Mouse (Mus musculus) lung, postnatal 36 days (tissue): ENCODE data around the gene Gm45713.
"Not testable (repeated sequence)": the region's sequence is repeated elsewhere in the genome, so short reads cannot be mapped to it uniquely, and the experiment has no call there.

ENCODE experiments used
- DNase-seq: peaks from one replicate; pipeline ENCODE4 v3.0.0; 2022; ENCODE audit warnings: mixed read lengths

Gm45713 gene

DNA sequence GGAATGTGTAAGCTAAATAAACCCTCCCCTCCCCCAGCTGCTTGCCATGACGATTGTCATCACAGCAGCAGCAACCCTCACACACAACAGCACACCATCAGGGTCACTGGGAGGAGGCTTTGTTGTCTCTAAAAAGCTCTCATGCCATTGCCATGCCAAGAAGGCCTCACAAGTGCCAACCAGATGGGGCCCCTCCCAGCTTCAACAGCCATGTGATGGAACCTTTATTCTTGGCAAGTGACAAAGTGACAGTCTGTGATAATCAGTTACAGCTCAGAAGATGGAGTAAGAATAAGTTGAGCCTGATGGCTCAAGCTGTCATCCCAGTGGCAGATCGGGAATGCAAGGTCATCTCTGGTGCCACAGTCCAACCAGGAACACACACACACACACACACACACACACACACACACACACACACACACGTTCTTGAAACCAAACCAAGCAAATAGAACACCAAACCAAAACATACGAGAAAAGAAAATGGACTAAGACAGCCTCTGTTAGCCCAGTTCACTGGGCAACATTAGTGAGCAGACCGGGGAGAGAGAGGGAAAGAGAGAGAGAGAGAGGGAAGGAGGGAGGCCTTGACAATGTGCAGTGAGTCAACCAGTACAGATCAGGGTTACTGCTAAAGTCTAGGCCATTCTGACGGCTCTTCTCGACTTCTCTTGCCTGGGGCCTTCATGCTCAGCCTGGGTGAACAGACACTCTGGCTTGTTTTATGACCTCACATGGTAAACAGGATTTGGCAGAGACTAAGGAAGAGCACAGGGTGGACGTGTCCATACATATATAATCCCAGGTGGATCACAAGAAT, 4.1 kb upstream of the Gm45713 start:
- peak; percentile 27 for DNase-seq

DNA sequence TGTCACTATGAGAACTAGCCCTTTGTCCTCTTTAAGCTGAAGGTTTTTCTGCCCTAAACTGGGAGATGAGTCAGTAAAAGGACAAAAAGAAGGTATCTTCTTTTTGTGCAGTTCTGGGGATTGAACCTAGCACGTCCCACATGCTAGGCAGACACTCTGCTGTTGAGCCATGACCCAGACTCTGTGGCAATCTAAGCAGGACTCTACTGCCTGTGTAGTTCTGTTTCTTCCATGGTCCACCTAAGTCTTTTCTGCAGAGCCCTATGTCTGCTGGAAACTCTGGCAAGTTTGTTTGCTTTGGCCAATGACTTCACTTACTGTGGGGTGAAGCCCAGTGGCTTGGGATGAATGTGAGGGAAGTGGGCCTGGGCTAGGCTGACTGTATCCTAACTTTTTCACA, 2.4 kb upstream of the Gm45713 start:
- no peak for DNase-seq

DNA sequence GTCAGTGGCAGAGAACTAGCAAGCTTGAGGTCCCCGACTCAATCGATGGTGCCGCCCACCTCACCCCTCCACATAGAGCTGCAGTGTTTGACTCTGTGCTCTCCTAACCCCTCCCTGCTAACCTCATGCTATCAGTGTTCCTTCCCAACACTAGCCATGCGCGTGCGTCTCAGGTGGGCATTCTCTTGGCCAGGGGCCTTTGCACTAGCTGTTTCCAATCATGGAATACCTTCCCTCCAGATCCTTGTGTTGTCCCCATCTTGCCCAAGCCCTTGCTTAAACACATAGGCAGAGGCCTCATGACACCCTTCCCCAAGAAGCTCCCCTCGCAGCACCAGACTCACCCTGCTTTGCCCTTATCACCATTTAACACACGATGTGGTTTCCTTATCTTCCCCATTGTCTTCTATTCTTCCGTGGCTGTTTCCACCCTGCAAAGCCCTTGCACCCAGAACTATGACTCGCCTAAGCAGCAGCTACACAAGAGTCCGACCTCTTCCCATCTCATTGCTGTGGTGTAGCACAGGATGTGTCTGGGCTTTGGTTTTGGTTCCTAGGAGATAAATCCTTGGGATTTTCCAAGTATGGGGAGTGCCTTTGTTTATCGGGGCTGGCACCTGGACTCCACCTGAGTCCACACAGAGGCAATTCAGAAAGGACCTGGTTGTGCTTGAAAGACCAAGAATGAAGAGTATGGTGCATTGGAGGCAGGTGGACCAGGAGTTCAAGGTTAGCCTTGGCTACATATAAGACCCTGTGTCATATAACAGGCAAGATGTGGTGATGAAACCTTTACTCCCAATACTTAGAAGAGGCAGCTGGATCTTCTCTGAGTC, 1.4 kb upstream of the Gm45713 start:
- no peak for DNase-seq

DNA sequence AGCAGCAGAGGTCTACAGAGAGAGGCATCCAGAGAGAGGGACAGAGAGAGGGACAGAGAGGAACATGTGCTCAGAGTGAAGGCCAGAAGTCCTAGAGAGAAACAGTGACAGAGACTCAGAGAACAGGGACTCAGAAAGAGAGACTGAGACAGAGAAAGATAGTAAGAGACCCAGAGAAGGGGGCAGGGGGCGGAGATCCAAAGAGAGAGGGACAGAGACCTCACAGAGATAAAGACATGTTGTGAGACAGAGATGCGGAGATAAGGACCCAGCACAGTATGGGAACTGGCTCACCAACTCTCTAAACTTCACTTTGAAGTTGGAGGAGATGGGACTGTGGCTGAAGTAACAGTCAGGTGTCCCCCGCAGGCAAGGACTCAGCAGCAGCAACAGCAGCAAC, 661 bp downstream of the Gm45713 start:
- DNase-seq: no peak

DNA sequence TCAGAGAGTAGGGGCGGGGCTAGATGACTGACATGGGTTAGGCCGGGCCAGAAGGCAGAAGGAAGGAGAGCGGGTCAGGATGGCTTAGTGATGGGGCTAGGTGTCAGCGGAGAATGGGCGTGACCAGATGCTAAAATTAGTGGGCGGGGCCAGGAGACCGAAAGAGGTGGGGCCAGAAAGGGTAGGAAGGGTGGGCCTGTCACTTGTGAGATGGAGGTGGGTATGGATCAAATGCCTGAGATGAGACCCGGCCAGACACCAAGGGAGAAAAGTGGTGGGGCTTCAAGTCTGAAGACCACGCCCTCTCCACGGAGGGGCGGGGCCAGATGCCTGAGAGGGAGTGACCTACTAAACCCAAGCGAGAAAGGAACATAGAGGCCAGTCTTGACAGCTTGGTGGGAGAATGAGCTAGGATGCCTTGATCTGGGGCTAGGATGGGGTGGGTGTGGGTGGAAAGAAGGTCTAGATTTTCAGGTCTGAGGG, 1.4 kb downstream of the Gm45713 start:
- DNase-seq: peak; percentile 64

DNA sequence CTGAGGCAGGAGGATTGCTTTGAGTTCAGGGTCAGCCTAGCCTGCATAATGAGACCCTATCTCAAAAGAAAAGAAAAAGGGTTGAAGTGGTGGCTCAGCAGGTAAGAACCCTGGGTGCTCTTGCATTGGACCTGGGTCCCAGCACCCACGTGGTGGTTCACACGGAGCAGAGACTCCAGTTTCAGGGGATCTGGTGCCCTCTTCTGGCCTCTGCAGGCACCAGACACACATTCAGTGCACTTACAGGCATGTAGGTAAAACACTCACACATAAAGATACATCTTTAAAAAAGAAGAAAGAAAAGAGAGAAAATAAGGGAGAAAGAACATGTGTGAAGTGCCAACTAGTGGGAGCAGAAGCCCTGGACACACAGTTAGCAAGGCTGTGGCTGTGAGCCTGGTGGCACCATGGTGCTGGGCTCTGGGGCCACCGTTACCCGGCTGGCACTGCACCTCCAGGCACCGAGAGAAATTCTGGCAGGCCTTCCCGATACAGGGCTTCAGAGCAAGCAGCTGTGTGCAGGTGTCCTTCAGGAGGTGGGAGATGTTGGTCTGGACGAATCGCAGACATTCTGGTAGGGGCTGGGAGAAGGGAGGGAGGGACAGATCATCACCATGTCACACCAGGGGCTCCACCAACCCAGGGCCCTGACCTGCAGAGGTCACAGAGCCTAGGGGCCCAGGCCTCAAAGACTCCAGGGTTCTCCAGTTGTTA, 2.4 kb downstream of the Gm45713 start:
- no peak for DNase-seq

DNA sequence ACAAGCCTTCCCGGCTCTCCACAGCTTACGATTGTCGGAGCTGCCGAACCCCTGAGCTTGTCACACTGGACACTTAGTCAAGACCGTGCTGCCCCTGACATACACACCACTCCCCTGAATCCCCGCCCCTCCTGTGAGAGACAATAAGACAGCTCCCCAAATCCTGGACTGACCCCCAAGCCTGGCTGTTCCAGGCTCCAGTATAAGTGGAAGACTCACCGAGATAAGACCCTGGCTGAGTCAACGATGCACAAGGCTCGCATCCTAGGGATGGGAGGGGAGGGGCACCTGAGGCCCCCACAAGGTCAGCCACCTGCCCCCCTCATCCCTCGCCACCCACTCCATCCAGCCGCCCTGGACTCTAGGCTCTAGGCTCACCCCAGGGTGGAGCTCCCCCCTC, 4.2 kb downstream of the Gm45713 start:
- no peak for DNase-seq

DNA sequence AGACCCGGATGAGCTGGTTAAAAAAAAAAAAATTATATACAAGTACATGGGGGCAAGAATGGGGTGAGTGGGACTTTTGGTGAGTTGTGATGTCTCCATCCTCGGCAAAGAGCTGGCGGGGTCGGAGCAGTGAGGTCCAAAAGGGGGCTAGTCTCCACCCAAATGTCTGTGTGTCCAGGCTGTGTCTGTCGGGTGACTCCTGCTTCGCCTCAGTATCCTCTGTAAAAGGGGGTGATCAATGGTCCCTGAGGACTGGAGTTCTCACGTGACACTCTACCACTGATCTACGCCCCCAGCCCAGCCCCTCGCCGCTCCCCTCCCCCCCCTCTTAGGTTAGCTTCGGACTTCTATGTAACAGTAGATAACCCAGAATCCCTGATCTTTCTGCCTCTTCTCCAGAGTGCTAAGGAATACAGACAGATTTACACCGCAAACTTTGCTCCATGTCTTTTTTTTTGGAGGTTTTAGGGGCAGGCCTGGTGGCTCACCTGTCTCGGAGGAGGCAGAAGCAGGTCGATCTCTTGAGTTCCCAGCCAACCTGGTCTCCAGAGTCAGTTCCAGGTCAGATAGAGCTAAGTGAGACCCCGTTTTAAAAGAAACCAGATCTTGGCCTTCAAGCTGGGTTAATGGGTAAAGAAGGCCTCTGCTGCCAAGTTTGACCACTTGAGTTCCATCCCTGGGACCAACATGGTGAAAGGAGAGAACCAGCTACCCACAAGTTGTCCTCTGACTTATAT, 6.1 kb downstream of the Gm45713 start:
- DNase-seq: no peak

DNA sequence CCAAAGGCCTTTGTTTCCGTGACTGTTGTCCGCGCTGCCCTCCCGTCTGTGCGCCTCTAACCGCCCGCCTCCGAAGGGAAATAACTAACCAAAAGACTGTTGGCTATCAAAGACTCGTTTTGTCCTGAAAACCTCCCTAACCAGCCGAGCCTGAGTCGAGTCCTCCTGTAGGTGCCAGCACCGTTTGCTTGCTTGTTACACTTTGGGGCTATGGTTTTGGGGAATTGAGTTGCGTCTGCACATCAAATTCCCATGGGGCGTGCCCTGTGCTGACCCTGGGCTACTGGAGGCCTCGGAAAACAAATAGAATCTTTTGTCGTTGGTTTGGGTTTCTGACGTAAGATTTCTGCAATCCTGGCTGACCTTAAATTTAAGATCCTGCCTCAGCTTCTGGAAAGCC, 6.7 kb downstream of the Gm45713 start:
- peak; percentile 36 for DNase-seq

DNA sequence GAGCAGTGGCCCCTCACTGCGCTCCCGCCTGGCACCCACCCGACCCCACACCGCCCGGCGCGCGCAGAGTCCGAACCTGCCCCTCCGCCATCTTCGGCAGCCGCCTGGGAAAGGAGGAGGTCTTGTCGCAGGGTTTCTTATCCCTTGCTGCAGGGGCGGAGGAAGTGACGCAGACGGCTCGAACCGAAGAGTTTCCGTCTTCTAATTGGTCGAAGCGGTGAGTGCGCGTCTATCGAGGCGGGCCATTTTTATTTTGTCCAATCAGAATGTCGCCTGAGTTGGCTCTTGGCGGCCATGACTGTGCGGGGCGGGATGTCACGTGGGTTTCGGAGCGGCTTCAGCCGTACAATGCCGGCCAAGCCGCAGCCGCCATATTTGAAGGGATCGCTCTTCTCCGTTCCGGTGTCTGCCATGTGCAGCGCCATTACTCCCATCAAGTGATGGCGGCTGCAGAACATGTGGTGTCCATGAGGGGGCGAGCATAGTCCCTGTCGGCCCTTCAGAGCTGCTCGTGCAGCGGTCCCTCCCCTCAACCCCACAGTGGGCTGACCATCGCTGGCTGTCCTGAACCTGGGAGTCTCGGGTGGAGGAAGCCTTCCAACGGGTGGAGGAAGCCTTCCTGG, 7.3 kb downstream of the Gm45713 start, which contains the start of gene Rpl13a:
TSS of gene Rpl13a (minus strand) at position 138 of the 623 bp plus-strand sequence.
- DNase-seq: peak; percentile 100

DNA sequence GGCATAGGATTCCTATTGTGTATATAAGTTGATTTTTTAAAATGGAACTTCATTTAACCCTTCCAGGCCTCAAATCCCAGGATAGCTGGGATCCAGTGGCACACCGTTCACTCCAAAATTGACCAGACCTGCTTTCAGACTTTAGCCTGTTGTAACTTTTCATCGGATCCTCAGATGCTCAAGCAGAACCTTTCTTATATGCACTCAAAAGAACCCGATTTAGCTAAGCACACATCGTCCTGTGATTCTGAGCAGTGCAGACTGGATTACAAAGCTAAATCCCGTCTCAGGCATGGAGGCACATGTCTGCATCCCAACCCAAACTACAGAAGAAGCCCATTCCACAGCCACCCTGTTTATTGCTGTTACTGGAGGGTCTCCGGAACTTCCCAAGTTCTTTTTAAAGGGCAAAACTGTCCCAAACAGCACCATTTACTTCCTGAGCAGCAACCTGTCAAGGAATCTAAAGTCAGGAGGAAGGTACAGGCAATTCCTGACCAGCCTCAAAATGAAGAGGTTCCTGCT, 8.3 kb downstream of the Gm45713 start:
- DNase-seq: no peak

DNA sequence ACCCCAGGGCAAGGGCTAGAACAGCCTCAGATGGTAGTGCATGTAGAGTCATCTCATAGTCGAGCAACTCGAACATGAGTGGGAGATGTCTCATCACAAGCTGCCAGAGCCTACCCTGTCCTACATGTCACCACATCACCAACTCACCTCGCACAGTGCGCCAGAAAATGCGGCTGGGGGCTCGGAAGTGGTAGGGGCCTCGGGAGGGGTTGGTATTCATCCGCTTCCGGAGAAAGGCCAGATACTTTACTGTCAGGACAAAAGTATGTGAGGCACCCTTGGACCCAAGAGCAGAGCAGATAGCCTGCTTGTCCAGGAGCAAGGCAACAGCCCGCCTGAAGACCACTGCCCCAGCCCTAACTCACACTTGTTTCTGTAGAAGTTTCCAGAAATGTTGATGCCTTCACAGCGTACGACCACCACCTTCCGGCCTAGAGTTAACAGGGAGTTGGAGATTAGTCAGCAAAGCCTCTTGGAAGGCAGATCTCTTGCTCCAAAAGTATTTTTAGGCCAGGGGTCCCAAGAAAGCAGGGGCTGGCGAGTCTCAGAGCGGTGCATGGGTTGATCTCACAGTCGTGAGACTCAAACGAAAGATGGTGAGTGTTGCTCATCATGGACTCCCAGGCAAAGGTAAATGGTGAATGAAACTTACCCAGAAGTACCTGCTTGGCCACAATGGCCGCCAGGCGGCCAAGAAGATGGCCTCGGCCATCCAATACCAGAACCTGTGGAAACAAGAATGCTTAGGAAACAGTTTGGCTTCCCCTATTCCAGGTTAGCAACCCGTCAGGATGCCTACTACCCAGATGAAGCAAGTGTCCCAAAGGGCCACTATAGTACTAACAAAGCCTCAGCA, 9.0 kb downstream of the Gm45713 start:
- no peak for DNase-seq

DNA sequence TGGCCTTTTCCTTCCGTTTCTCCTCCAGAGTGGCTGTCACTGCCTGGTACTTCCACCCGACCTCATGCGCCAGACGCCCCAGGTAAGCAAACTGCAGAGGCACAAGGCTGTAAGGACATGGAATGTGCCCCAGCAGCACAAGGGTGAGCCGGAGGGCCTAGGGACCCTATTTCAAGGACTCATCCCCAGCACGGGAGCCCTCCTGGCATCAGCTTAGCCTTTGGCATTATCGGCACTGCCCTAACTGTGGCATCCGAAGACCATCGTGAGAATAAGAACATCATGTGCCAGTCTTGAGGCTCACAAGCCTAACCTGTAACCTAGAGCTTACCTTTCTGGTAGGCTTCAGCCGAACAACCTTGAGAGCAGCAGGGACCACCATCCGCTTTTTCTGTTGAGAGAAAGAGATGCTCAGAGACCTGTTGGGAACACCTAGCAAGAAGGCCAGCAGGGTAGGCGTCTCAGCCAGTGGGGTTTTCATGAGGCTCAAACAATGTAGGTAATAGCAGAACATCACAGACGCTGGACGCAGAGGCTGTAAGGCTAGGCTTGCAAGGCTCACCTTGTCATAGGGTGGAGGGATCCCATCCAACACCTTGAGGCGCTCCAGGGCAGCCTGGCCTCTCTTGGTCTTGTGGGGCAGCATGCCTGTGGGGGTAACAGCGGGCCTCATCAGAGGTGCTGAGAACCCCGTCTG, 9.7 kb downstream of the Gm45713 start:
- DNase-seq: no peak

DNA sequence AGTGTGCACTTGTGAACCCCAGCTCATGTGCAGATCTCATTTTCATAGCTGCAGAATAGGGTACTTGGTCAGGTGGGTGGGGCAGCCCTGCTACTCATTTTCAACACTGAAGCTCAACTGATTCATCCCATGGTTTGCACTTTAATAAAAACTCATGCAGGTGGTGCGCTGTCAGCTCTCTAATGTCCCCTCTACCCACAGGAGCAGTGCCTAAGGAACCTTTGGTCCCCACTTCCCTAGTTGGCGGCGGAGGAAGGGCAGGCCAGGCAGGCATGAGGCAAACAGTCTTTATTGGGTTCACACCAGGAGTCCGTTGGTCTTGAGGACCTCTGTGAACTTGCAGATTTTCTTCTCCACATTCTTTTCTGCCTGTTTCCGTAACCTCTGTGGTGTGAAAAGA, 10.4 kb downstream of the Gm45713 start:
- not testable (repeated sequence) for DNase-seq

DNA sequence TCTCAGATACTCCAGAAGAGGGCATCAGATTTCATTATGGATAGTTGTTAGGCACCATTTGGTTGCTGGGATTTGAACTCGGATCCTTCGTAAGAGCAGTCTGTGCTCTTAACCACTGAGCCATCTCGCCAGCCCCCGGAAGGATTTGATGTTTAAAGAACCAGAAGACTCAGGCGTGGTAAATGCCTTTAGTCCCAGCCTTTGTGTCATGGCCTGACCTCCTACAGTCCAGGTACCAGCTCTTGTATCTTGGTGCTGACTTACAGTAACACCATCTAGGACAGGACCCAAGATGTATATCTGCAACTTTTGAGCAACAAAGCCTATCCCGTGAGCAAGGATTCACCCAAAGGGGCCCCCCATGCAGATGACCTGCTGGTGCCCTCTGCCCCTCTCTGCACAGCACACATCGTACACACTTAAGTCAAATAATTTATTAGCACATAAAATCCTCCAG, 10.9 kb downstream of the Gm45713 start:
- DNase-seq: peak; percentile 50

DNA sequence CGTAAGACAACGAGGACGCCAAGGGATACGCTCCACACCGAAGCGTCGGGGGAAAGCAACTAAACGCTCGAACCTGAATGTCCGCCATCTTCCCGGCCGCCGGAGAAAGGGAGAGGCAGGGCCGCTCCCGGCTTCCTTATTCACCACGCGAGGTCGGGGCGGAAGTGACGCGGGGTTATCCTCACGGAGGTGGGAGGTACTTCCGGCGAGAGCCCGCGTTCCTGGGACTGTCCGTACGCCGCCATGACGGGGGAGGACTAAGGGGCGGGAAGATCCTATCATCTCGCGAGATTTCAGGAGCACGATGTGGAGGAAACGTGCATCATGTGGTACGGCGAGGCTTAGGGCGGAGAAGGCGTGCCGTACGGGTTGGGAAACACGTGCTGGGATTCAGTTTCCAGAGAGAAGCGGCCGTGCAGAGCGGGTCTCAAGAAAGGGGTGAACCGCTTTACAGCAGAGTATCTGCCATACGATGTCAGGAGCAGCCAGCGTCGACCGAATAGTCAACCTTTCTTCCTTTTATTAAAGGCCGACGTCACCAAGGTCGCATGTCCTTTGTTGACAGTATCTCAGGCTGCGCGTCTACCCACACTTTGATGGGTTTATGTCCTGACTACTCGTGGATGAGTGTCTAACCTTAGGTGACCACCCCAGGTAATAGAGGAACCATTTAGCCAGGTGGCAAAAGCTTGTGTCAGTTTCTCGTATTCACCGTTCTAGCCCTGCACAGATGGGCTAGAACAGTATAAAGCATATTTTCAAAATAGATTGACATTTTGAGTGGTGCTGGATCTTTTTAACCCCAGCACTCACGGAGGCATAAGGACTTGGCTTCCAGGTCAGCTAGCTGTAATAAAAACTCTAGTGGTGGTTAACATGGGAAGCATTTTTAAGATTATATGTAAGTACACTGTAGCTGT, 11.5 kb downstream of the Gm45713 start, which contains the start of gene Rps11:
TSS of gene Rps11 (minus strand) at position 216 of the 920 bp plus-strand sequence.
- DNase-seq: peak; percentile 100

DNA sequence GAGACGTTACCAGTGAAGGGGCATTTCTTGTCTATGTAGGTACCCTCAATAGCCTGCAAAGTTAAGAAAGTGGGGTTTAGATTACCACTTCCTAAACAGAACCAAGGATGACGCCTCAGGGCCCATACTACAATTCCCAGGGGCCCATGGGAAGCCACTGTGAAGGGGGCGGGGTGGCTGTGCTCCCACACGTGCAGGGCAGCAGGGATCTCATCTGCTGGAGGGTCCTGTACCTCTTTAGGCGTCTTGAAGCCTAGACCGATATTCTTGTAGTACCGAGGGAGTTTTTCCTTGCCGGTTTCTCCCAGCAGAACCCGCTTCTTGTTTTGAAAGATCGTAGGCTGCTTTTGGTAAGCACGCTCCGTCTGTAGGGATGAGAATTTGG, 12.9 kb downstream of the Gm45713 start:
- peak; percentile 57 for DNase-seq

DNA sequence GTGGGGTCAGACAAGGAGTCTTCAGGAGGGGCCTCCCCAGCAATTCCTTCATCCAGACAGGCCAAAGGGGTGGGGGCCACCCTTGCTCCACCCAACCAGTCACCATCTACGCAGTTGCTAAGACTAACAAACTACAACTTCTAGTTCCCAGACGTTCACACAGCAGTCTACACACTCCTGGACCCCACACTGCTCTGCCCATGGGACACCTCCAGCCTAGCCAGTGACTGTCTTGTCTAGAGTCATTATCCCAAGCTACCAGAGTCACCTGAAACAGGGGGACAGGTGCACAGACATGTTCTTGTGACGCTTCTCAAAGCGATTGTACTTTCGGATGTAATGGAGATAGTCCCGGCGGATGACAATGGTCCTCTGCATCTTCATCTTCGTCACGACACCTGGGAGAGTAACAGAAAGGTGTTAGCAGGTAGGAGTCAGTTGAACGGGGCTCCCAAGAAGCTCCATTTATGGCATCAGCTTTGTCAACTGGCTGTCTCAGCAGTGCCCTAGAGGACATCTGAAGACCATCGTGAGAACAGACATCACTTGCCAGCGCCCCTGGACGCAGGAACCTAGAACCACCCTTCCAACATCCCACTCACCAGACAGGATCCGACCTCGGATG, 13.4 kb downstream of the Gm45713 start:
- no peak for DNase-seq
